Mouse (Mus musculus) urinary bladder, postnatal 36 days (tissue): ENCODE results near the gene Abhd5.
"Not testable (repeated sequence)": the region's sequence is repeated elsewhere in the genome, so short reads cannot be mapped to it uniquely, and the experiment has no call there.

Experiments used
- DNase-seq, 2 experiments: peaks; one replicate each; pipeline ENCODE4 v3.0.0; 2022; ENCODE audit warnings: low spot score in 2 of 2, mixed read lengths in 1 of 2

Abhd5 gene

DNA sequence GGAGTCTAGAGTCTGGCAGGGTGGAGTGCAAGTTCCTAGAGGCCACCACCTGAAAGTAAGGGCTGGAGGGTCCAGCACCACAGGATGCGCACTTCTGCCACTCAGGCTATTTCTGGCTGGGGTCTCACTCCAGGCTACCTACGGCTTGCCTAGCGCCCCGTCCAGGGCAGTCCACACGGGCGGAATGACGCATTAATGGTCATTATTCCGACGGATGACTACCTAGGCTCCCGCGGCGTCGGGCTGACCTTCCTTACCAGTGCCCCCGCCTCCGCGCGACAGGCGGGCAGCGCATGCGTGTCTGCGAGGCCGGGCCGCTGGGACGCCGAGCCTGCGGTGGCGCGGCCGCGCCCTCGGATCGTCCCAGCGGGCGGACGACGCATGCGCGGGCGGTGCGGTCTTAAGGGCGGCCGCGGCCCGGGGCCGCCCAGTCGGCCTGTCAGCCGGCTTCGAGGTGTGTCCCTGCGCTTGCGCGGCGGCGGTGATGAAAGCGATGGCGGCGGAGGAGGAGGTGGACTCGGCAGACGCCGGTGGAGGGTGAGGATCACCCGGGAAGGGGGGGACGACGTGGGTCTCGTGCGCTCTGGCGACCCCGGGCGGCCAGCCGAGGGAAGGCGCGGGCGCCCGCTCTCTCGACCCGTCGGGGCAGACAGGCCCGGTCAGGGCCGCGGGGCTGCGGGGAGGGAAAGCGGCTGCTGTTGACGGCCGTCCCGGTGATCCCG, at the start of gene Abhd5:
Gene Abhd5 (plus strand): TSS at position 306 of the 722 bp plus-strand sequence.
- peak; percentile 94 to 96 for DNase-seq

GRCm38 (mm10) chr9:122305302-122305701, 46.1 kb upstream of the Abhd5 start:
- no peak for DNase-seq

GRCm38 (mm10) chr9:122309013-122309980, 42.1 kb upstream of the Abhd5 start:
- peak; percentile 63 to 77 for DNase-seq

DNA sequence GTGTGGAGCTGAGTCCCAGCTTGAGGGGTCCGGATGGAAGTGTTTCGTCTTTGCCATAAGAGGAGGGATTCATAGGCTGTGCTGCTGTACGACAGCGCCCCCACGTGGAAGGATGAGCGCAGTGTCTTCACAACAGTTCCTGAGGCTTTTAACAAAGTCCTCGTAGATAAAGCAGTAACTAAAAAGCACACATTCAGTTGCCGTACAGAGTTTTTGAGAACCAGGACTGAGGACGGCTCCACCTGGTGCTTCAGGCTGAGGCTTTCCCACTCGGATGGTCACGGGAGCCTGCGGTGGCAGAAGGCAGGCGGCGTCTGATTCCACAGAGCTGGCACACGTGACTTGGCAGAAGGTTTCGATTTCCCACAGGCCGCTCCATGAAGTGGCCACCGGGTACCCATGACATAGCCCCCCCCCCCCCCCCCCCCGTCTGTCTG, 40.8 kb upstream of the Abhd5 start:
- peak; percentile 82 to 84 for DNase-seq

DNA sequence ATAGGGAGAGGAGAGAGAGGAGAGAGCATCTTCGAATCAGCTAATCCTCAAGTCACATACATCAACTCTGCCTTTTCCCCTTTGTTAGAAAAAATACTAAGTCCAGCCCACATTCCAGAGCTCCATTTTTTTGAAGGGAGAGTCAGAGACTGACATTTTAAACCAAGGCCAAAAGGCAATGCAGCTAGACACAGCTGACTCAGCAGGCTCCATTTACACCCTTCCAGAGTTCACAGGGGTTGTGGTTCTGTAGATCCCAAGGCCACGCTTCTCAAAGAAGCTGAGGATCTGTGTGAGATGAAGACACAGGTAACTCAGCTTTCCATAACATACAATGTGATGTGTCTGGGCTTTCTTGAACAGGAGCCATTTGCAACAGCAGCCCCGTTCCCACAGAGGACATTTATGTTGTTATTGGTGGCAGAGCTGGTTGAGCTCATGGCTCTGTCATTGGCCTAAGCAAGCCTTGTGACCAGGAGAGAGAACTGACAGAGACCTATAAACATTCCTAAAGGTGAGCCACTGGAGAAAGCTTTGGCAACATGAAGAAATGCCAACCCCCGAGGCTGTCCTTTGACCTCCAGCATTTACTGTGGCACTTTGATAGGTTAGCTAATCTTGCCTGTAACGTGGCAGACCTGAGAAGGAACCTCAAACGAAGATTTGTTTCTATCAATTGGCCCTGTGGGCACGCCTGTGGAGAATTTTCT, 40.2 kb upstream of the Abhd5 start:
- peak in 1 of 2 experiments; percentile 9 for DNase-seq

DNA sequence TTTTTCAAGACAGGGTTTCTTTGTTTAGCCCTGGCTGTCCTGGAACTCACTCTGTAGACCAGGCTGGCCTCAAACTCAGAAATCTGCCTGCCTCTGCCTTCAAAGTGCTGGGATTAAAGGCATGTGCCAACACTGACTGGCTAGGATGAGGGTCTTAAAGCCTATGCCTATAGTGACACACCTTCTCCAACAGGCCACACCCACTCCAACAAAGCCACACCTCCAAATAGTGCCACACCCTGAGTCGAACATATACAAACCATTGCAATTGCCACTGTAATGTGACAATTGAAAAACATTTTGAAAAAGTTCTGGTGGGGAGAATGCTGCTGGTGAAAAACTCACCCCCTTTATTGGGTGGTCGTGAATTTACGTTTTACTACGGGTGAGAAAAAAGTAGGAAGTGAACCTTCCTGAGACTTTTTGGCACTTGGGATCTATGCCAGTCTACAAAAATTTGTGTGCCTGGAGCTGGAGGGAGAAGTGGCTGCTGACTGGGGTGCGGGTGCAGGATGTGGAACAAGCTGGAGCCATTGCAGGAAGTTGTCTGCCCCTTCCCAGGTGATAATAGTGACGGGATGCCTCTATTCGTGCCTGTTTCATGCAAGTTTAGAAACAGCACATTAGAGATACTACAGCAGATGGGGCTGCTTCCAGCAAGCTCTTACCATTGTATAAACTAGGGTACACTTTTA, 39.0 kb upstream of the Abhd5 start:
- DNase-seq = no peak

- DNase-seq = not testable (repeated sequence)
Observed at GRCm38 (mm10) chr9:122313128-122313527, 38.3 kb upstream of the Abhd5 start.

- DNase-seq = no peak
Observed at GRCm38 (mm10) chr9:122314386-122314785, 37.0 kb upstream of the Abhd5 start.

GRCm38 (mm10) chr9:122314942-122315341, 36.5 kb upstream of the Abhd5 start:
- DNase-seq = no peak

DNA sequence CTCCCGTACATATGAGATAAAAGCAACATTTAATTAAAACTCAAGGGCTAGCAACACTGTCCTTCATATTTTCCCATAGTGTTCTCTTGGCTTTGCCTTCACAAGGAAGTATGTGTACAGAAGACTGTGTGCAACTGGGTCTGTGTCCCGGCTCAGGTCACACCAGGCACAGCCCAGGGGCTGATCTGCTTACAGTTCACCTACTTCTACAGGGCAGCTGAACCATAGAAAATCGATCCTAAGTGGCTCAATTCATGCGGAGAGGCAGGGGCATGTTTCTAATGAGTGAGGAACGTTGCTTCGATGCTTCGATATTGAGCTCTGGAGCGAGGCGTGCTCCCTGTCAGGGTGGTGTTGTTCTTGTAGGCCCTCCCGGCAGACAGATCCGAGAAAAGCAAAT, 35.9 kb upstream of the Abhd5 start:
- DNase-seq = no peak

GRCm38 (mm10) chr9:122316562-122316961, 34.8 kb upstream of the Abhd5 start:
- DNase-seq = no peak

DNA sequence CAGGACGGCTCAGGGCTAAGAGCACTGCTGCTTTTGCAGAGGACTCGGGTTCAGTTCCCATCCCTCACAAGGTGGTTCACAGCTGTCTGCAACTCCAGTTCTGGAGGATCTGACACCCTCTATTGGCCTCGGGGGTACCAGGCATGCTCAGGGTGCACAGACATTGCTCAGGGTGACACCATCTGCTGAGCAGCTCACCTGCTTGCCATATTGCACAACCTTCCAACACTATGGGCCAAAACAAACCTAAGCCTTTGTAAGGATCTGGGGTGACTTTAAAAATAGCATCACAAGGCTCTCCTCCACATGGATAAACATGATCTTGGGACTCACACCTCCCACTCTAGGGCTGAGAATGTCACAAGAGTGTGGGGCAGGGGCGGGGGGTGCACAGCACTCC, 30.8 kb upstream of the Abhd5 start:
- DNase-seq = no peak

DNA sequence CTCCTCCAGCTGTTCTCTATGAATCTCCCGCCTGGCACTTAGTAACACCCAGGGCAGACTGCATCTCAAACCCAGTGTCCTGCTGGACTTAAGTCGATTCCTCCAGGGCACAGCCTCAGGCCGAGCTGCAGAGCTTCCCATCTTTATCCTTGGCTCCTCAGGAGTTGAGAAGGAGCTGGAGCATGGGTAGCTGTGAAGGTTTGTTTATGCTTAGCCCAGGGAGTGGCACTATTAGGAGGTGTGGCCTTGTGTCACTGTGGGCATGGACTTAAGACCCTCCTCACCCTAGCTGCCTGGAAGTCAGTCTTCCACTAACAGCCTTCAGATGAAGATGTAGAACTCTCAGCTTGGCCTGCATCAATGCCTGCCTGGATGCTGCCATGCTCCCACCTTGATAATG, 29.1 kb upstream of the Abhd5 start:
- DNase-seq = no peak

DNA sequence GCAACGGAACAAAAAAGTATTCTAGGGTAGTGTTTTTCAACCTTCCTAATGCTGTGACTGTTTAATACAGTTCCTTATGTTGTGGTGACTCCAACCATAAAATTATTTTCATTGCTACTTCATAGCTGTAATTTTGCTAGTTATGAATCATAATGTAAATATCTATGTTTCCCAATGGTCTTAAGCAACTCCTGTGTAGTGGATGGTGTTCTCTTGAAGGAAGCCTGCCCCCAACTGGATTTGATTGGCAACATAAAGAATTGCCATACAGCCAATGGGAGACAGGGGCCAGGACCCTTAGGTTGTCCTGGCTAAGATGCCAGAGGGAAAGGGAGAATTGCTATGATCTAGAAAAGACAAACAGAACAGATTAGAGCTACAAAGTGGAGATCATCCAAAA, 25.4 kb upstream of the Abhd5 start:
- DNase-seq = no peak

GRCm38 (mm10) chr9:122328199-122328598, 23.2 kb upstream of the Abhd5 start:
- DNase-seq = no peak

- DNase-seq = no peak
Observed at GRCm38 (mm10) chr9:122336677-122337076, 14.7 kb upstream of the Abhd5 start.

DNA sequence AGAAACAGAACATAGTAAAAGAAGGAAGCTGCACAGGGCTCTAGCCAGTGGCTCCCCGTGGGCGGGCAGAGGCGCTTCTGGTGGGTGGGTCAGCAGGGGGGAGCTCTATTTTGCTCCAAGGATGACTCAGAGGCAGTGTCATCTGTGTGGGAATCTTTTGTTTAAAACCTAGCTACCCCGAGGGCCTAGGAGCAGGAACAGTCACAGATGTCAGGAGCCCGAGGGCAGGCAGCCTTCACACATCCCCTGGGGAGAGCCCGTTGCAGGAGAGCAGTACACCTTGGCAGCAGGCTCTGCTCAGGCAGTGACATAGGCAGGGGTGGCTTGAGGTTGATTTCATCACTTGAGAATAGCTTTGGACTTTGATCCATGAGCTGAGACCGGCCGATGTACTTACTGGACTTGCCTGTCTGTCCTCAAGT, 13.9 kb upstream of the Abhd5 start:
- no peak for DNase-seq

GRCm38 (mm10) chr9:122339972-122340371, 11.4 kb upstream of the Abhd5 start:
- no peak for DNase-seq

DNA sequence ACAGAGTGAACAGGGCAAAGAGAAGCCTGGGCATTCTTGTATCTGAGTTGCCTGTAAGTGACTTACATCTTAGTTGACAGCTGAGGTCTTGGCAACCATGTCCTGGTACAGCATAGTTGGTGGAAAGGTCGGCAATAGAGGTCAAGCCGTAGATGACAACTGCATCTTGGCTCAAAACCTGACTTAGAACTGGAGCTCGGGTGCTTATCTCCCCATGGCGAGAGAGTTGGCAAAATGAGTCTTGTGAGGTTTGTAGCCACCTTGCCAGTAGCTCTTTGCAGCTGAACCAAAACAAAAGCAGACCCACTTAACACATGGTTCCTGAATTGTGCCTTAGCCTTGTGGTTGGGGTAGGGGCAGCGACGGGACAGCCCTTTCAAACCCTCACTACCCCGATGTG, 8.0 kb upstream of the Abhd5 start:
- no peak for DNase-seq

DNA sequence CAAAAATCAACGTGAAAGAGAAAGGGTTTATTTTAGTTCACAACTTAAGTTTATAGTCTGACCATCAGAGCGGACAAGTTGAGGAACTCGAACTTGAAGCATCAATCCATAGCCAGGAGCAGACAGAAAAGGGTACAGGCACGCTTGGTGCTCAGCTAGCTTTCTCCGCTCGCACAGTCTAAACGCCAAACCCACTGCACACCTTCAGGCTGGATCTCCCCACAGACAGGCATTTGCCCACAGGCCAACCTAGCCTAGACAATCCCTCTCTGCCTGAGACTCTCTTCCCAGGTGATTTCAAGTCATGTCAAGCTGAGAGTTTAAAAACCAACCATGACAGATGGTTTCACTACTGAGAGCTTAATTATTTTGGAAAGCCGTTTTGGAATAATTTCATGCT, 6.8 kb upstream of the Abhd5 start:
- no peak for DNase-seq

- no peak for DNase-seq
Observed at GRCm38 (mm10) chr9:122345291-122345690, 6.1 kb upstream of the Abhd5 start.
